Mouse (Mus musculus): ENCODE data around the gene Ankrd28. TPM values are rescaled to one million over a fixed set of nuclear protein-coding genes. Genes with fewer than 3 reads are reported as not detected.
"Not testable (repeated sequence)": the region's sequence is repeated elsewhere in the genome, so short reads cannot be mapped to it uniquely, and the experiment has no call there.

The Ankrd28 gene
- 27.5 and 29.1 TPM in 2 replicates for total RNA-seq (2014; rRNA removed)
- polyA plus RNA-seq (2015; fragmentation: Nextera tagmentation; extraction: Ambion mirVana), result 5.6 and 6.9 TPM in 2 replicates

DNA sequence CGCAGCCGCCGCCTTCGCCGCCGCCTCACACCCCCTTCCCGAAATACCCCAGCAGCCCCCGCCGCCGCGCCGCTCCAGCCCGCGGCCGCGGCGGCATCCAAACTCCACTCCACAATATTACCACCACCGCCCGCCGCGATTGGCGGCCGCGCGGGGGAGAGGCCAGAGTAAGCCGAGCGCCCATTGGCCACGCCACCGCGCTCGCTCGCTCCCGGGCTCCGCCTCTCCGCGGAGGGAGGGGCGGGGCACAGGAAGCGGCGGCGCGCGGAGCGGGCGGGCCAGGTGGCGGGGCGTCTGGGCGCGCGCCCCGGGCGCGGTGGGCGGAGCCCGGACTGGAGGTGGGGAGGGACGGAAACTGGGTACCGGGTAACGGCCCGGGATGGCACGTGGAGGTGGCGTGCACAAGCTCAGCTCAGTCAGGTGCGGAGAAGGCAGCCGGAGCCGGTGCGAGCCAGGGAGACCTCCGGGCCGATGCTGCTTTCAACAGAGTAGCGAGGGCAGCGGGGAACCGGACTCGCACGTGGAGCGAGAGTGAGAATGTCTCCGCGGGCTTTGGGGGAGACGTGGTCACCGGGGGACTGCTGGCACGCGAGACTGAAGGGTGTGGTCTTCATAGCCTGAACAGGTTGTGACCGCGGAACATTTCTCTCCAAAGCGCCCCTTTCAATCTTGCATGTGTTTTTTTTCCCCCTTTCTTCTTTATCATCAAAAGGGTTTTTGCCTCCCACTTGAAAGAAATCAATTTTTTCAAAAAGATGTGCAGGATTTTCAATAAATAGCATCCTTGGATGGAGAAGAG lies at the start of gene Ankrd28:
Gene Ankrd28 (minus strand): TSS at position 81 of the 799 bp plus-strand sequence.
- peak within 1 kb of the TSS; percentile 96 for H3K27ac ChIP-seq (ENCODE audit: low read depth, low read length)
- H3K27me3 ChIP-seq (ENCODE audit: insufficient read depth, low read length), result no peaks in the 10 kb centered on the region
- TF ChIP-seq CTCF (IDR thresholded peaks at IDR 0.05; ENCODE audit: low read depth), result no peak
- peak; percentile 98 for ATAC-seq
- H3K36me3 ChIP-seq (ENCODE audit: insufficient read depth), result no peaks in the 10 kb centered on the region
- H3K4me1 ChIP-seq (ENCODE audit: insufficient read depth), result peaks cover 8% of the 10 kb centered on the region
- peak within 1 kb of the TSS; percentile 90 for H3K9ac ChIP-seq
- DNase-seq, result peak; percentile 99
- WGBS, result 3% methylated on average over 66 of the region's 81 CpGs
- H3K9me3 ChIP-seq (ENCODE audit: low read length), result no peaks in the 10 kb centered on the region
- peak within 1 kb of the TSS; percentile 84 for H3K4me2 ChIP-seq (ENCODE audit: low read depth)
- H3K4me3 ChIP-seq (ENCODE audit: low read depth, low read length), result peak within 1 kb of the TSS; percentile 93

DNA sequence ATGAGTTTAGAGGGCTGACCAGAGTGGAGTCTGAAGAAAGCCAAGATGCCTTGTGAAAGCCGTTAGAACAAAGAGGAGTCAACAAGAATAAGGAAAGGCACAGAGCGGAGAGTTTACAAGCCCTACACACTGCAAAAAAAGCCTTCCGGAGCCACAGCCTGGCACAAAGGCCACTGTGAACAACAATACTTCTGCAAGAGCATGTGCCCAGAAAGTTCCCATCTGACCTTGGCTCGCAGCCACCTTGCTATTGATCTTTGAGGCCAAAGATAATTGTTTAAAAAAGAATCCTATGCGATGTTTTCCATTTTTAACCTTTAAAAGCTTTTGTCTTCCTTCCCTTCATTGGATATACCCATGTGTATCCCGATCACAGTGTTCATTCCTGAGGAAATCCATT lies 49.0 kb upstream of the Ankrd28 start:
- Histone ChIP-seq H3K4me2 (ENCODE audit: low read depth) (no peak overlapping the region), H3K9ac (no peak overlapping the region), H3K36me3 (ENCODE audit: insufficient read depth) (no peaks in the 10 kb centered on the region), H3K27me3 (ENCODE audit: insufficient read depth, low read length) (no peaks in the 10 kb centered on the region), H3K27ac (ENCODE audit: low read depth, low read length) (no peak overlapping the region), H3K4me1 (ENCODE audit: insufficient read depth) (no peaks in the 10 kb centered on the region), H3K9me3 (ENCODE audit: low read length) (no peaks in the 10 kb centered on the region), H3K4me3 (ENCODE audit: low read depth, low read length) (no peak overlapping the region)
- DNase-seq, result no peak
- no peak for TF ChIP-seq CTCF (IDR thresholded peaks at IDR 0.05; ENCODE audit: low read depth)
- ATAC-seq, result no peak
- WGBS, result 77% methylated on average over 6 of the region's 6 CpGs

DNA sequence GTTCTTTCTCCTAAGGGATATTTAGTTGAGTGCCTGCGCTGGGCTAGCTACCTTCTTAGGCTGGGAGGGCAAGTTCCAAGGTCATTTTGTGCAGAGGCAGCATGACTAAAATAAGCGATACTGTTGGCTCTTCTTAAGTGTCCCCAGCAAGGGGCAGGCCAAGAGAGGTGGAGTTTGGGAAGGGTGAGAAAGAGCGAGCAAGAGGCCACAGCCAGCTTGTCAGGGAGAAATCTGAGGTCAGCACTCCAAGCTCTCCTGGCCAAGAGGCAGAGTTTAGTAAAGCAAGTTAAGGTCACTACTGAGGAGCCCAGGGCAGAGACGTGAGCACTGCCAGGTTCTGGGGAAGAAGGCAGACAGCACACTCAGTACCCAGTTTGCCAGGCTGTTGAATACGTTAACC lies 41.7 kb upstream of the Ankrd28 start:
- DNase-seq (no peak), ATAC-seq (no peak)
- Histone ChIP-seq H3K4me3 (ENCODE audit: low read depth, low read length) (no peak overlapping the region), H3K36me3 (ENCODE audit: insufficient read depth) (no peaks in the 10 kb centered on the region), H3K27ac (ENCODE audit: low read depth, low read length) (no peak overlapping the region), H3K9ac (no peak overlapping the region), H3K27me3 (ENCODE audit: insufficient read depth, low read length) (no peaks in the 10 kb centered on the region), H3K4me2 (ENCODE audit: low read depth) (no peak overlapping the region), H3K4me1 (ENCODE audit: insufficient read depth) (no peaks in the 10 kb centered on the region), H3K9me3 (ENCODE audit: low read length) (0 out of 2 replicates have a peak, but pooled peaks cover 2% of the 10 kb centered on the region)
- WGBS, result 85% methylated on average over 5 of the region's 5 CpGs
- TF ChIP-seq CTCF (IDR thresholded peaks at IDR 0.05; ENCODE audit: low read depth), result no peak

DNA sequence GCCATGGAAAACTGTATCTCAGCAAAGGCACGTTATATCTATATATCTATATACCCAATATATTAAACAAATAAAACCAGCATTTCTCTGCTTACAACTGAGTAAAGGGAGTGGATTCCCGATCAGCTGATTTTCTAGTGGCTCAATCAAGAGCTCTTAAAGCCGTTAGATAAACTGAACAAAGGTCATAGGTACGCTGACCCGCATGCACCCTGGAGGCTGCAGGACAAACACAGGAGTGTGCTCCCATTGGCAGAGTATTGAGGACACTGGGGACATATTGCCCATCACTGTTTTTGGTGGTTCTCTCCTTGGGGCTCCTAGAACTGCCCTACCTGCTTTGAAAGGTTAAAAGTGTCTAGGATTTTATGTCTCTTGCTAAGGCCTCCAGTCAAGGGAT lies 40.0 kb upstream of the Ankrd28 start:
- Histone ChIP-seq H3K4me2 (ENCODE audit: low read depth) (no peak overlapping the region), H3K4me3 (ENCODE audit: low read depth, low read length) (no peak overlapping the region), H3K4me1 (ENCODE audit: insufficient read depth) (no peaks in the 10 kb centered on the region), H3K9ac (no peak overlapping the region), H3K9me3 (ENCODE audit: low read length) (peaks cover 11% of the 10 kb centered on the region; the same call in 1 of the 2 replicates), H3K36me3 (ENCODE audit: insufficient read depth) (no peaks in the 10 kb centered on the region), H3K27ac (ENCODE audit: low read depth, low read length) (no peak overlapping the region), H3K27me3 (ENCODE audit: insufficient read depth, low read length) (no peaks in the 10 kb centered on the region)
- TF ChIP-seq CTCF (IDR thresholded peaks at IDR 0.05; ENCODE audit: low read depth), result no peak
- ATAC-seq, result no peak
- no peak for DNase-seq
- WGBS, result 91% methylated on average over 5 of the region's 5 CpGs

DNA sequence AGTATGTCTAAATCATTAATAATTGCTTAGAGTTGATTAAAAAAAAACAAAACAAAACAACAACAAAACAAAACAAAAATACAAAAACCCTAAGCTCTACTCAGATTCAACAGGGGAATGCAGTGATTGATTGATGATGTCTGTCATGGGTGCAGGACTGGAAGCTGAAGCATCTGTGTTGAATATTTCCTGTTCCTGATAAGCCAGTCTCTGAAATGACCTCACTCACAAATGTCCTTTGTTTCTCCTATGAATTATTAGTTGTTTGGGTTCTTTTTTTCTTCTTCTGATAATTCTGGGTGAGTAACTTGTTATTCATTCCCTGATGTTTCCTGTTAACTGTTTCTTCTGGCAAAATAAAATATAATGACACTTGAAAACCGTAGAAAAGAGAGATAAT lies 38.1 kb upstream of the Ankrd28 start:
- Histone ChIP-seq H3K9ac (no peak overlapping the region), H3K9me3 (ENCODE audit: low read length) (peaks cover 11% of the 10 kb centered on the region; the same call in 1 of the 2 replicates), H3K36me3 (ENCODE audit: insufficient read depth) (no peaks in the 10 kb centered on the region), H3K27me3 (ENCODE audit: insufficient read depth, low read length) (no peaks in the 10 kb centered on the region), H3K4me3 (ENCODE audit: low read depth, low read length) (no peak overlapping the region), H3K4me1 (ENCODE audit: insufficient read depth) (no peaks in the 10 kb centered on the region), H3K27ac (ENCODE audit: low read depth, low read length) (no peak overlapping the region), H3K4me2 (ENCODE audit: low read depth) (no peak overlapping the region)
- ATAC-seq, result no peak
- no peak for TF ChIP-seq CTCF (IDR thresholded peaks at IDR 0.05; ENCODE audit: low read depth)
- DNase-seq, result no peak
- WGBS, result 86% methylated on average over 1 of the region's 1 CpGs

DNA sequence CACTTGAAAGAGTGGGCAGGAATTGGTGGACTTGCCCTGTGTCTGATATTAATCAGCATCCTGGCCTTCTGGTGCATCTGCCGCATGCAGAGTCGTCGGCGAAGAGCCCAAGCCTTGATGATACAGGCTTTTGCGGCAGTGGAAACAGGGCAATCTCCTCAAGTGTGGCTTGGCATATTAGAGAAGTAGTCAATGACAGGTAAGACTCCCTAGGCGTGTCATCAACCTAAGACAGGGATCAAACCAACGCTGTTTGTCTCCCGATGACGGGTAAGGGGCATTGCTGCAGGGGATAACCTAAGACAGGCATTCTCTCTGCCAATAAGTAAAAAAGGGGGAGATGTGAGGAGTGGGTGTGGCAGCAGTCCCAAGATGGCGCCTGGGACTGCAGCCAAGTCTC lies 35.9 kb upstream of the Ankrd28 start:
- H3K9ac ChIP-seq; H3K4me2 ChIP-seq (ENCODE audit: low read depth); H3K27me3 ChIP-seq (ENCODE audit: insufficient read depth, low read length); DNase-seq; ATAC-seq; H3K4me3 ChIP-seq (ENCODE audit: low read depth, low read length); H3K27ac ChIP-seq (ENCODE audit: low read depth, low read length); H3K36me3 ChIP-seq (ENCODE audit: insufficient read depth); H3K4me1 ChIP-seq (ENCODE audit: insufficient read depth): not testable (repeated sequence)
- H3K9me3 ChIP-seq (ENCODE audit: low read length), result peaks cover 11% of the 10 kb centered on the region; the same call in 1 of the 2 replicates
- WGBS, result 97% methylated on average over 10 of the region's 10 CpGs

DNA sequence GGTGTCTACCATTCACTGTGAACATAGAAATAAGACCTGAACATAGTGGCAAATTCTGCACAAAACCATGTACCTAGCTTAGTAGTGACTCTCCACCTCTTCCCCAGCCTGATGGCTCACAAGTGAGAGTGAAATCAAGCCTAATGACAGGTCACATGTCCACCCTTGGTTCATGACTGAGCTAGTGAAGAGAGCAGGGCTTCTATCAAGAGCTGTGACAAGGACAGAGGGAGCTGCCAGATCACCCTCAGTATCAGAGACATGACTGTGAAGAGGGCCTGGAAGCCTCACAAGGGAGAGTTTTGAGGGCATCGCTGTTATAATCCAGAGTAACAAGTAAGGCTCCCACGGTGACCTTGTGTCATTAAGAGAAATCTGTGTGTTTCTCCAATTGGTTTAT lies 28.2 kb upstream of the Ankrd28 start:
- no peaks in the 10 kb centered on the region for H3K9me3 ChIP-seq (ENCODE audit: low read length)
- WGBS, result 96% methylated on average over 2 of the region's 2 CpGs
- H3K27ac ChIP-seq (ENCODE audit: low read depth, low read length), result no peak overlapping the region
- no peak for TF ChIP-seq CTCF (IDR thresholded peaks at IDR 0.05; ENCODE audit: low read depth)
- no peaks in the 10 kb centered on the region for H3K27me3 ChIP-seq (ENCODE audit: insufficient read depth, low read length)
- H3K4me2 ChIP-seq (ENCODE audit: low read depth), result no peak overlapping the region
- no peak overlapping the region for H3K9ac ChIP-seq
- no peaks in the 10 kb centered on the region for H3K36me3 ChIP-seq (ENCODE audit: insufficient read depth)
- H3K4me3 ChIP-seq (ENCODE audit: low read depth, low read length), result no peak overlapping the region
- no peak for DNase-seq
- no peaks in the 10 kb centered on the region for H3K4me1 ChIP-seq (ENCODE audit: insufficient read depth)
- no peak for ATAC-seq
